Mouse (Mus musculus) kidney, postnatal 36 days (tissue): ENCODE measurements around the gene Hspb2.

Source experiments
- DNase-seq, 2 experiments: peaks; one replicate each; pipeline ENCODE4 v3.0.0; 2021 to 2022; ENCODE audit warnings: mixed read lengths in 2 of 2

Gene Hspb2

DNA sequence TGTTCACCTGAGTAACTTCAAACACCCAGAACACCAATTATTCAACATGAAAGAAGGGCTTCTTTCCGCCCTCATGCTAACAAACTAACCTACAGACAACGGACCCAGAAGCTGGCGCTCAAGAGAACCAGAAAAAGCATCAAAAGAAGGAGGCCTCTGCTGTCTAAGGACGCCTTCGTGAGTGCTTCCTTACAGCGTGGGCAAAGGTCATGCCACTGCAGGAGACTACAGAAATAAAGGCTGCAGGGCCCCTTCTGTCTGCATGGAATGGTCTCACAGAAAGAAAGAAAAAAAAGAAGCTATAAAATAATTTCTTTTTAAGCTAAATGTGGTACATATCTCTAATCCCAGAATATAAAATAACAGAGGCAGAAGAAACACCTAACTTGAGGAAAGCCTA lies 47.2 kb downstream of the Hspb2 start:
- DNase-seq, result no peak
